Mouse (Mus musculus) brain, adult 2 months (tissue): Measurements from ENCODE around the gene Itgb5.
A peak's percentile ranks its signal among the peaks of the same experiment; 100 is the strongest.

ENCODE experiments used
- DNase-seq: peaks from one replicate; pipeline ENCODE4 v3.0.0; 2011; ENCODE audit warnings: low read depth, low spot score

Itgb5 gene

GRCm38 (mm10) chr16:33904553-33904952 lies 75.1 kb downstream of the Itgb5 start:
- DNase-seq, result no peak

DNA sequence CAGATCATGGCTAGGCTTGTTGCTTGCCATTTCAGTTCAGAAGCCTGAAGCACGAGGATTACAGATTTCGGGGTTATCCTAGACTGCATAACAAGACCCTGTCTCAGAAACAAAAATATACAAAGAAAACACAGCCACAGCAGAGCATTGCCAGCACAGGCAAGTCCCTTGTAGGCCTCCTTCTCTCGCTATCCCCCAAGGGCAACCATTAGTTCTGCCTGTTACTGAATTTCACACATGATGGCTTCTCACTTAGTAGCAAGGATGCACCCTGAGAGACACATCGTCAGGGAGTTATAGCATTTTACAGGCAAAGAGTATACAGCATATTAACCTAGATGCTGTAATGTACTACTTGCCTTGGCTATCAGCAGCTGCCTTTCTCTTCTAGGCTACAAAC lies 78.8 kb downstream of the Itgb5 start:
- DNase-seq, result no peak

- peak; percentile 52 for DNase-seq
Measured at GRCm38 (mm10) chr16:33914997-33915396, 85.5 kb downstream of the Itgb5 start.

GRCm38 (mm10) chr16:33916473-33917251 lies 87.2 kb downstream of the Itgb5 start:
- DNase-seq, result peak; percentile 66

DNA sequence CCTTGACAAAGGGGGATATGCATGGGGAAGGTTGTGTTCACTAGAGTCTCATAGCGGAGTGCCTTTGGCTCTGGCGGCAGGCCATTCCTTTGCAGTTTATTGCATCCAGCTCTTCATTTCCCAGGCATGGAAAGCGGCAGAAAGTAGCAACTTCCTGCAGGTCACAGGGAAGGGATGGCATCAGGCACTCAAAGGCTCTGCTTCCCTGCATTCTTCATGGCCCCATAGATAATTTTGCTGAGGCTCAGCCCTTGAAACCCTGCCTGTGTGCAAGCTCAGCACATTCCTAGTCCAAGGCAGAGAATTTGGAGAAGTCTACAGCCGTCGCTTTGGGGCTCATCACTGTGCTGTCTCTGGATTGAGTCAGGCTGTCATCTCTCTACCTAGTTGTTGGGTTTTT lies 87.9 kb downstream of the Itgb5 start:
- DNase-seq, result peak; percentile 21

DNA sequence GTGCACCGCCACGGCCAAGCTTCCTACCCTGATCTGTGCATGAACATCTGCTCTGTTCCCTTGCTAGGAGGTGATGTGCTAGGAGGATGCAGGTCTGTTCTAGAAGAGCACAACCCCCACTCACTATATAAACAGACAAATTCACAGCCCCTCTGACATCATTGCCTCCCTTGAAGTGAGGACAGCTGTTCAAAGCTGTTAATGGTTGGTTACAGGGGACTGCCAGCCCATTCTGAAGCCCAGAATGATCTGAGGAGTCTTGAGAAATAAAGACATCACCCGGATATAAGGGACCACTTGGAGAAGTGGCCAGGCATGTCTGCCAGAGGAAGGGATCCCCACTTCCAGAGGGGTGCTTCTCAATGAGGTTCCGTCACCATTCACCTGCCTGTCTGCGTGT lies 88.5 kb downstream of the Itgb5 start:
- no peak for DNase-seq

GRCm38 (mm10) chr16:33921514-33921913 lies 92.0 kb downstream of the Itgb5 start:
- DNase-seq, result no peak

- peak; percentile 72 for DNase-seq
Measured at GRCm38 (mm10) chr16:33922111-33923000, 92.9 kb downstream of the Itgb5 start.

GRCm38 (mm10) chr16:33923001-33923316 lies 93.5 kb downstream of the Itgb5 start:
- no peak for DNase-seq

- DNase-seq, result no peak
Measured at GRCm38 (mm10) chr16:33923758-33924157, 94.3 kb downstream of the Itgb5 start.

DNA sequence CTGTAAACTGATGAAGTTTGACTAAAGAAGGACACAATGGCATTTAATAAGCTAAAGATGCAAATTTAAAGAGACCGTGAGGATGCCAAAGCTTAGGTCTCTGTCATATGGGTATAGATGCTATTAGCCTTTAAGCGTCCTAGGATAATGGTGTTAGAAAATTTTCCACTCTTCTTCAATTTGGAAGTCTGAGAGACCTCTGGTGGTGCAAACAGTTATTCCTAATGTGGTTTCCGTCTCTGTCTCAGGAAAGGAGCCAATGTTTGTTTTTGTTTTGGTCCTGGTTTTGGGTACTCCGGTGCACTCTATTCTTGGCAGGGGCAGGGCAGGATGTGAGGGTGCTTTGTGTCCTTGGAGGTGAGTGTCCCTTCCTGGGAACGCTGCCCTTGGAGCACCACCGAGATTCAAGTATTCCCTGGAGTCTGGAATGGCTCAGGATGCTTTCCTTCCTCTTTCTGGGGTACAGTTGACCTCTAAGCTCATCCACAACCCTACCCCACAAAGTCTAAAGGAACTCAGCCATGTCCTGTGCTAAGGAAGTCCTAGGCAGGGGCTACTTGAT lies 97.9 kb downstream of the Itgb5 start:
- DNase-seq, result no peak

DNA sequence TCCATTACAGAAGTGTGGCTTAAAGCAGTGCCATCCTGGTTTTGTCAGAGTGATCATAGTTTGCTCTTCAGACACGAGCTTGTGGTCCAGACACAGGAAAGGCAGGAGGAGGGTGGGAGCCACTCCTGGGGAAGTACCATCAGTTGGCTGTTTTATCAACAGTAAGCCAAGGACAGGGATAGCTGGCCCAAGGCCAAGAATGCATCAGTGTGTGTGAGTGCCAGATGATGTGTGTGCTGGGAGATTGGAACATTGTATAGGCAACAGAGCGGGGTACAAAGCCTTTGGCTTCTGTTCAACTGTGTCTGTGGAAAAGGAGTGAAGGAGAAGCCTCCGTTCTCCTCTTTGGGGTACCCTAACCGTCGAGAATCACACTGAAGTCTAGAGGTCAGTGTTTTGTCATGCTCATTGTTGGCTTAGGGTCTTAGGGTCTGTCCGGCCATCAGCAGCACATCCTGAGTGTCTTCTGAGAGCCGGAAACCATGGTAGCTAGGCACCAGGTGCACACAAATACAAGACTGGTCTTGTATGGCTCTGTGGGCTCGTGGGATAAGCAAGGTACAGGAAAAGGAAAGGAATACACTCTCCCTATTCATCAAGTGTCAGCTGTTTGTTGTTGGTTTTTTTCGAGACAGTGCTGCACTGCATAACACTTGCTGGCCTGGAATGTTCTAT lies 99.5 kb downstream of the Itgb5 start:
- DNase-seq, result no peak

GRCm38 (mm10) chr16:33930785-33931184 lies 101.3 kb downstream of the Itgb5 start:
- DNase-seq, result no peak

- DNase-seq, result no peak
Measured at GRCm38 (mm10) chr16:33931682-33932081, 102.2 kb downstream of the Itgb5 start.

DNA sequence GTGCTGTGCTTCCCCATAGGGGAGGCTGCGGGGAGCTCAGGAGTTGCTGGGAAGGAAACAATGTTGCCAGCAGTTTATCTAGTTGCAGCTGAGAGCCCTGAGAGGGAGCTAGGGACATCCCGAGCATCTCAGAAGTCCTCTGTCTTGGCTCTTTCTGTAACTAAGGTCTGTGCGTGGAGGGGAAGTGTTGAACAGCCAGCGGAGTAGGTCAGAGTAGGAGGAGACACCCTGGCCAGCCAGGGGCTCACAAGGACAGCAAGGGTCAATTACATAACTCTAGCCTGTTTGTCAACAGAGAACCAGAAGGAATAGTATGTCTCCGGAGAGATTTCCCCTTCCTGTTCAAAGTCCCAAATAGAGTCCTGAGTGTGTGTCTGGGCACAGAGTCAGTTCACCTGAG lies 102.7 kb downstream of the Itgb5 start:
- DNase-seq, result no peak

DNA sequence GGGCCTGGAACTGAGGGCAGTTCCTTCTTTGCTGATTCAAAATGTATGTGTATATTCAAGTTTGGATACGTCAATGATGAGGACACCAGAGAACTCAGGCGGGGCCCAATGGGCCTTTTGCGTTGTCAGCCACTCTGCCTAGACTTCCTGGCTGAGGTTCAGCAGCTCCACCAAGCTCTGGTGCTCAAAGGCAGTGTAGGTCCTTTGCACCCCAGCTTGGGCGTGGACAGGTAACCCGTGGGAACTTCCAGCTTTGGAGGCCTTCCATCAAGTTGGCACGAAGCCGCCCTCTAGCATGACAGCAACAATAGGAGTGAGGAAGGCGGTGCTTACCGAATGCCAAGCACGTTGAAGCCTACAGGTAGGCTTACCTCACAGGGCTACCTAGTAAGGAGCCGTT lies 103.9 kb downstream of the Itgb5 start:
- DNase-seq, result no peak

- peak; percentile 56 for DNase-seq
Measured at GRCm38 (mm10) chr16:33934701-33935406, 105.4 kb downstream of the Itgb5 start.

DNA sequence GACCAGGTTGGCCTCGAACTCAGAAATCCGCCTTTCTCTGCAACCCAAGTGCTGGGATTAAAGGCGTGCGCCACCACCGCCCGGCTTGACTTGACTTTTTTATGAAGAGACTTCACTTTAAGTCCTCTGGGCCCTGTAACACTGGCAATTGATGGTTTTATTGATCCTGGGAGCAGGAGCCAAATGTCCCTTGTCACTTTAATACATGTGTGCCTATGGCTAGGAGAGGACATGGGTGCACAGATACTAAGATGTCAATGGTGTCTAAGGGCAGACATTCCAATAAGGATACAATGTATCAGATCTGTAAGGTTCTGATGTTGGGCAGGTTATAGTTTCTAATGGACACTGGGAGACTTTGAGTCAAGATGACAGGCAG lies 105.9 kb downstream of the Itgb5 start:
- DNase-seq, result no peak

DNA sequence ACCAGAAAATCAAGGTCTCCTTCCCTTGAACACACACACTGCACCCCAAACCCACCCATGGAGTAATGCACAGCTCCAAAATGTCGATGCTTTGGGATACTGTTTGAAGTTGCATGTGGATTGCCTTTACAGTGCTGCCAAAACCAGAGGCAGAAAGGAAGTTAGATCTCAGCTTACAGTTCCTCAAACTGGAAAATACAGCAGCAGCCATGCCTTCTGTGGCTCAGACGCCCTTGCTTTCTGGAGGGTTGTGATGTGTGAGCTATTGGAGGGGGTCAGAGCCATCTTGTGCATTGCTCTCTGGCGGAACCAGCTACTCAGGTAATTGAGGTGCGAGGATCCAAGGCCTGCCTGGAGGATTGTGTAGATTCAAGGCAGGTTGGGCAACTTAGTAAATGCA lies 107.4 kb downstream of the Itgb5 start:
- no peak for DNase-seq

DNA sequence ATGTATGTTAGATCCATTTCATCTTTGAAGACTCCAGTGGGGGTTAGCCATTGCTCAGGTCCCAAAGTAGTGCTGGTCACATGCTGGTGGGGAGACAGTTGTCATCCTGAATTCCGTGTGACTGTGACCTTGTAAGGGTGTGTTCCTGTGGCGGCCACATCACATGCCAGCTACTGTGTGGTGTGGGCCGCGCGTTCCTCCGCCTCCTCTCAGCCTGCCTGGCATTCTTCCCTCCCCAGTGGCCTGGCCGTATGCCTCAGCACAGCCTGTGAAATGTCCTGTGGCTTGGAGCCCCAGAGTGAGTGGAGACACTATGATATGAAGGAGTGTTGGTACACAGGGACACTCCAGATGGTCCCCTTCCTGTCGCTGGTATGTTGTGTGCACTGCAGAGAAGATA lies 108.1 kb downstream of the Itgb5 start:
- peak; percentile 90 for DNase-seq

DNA sequence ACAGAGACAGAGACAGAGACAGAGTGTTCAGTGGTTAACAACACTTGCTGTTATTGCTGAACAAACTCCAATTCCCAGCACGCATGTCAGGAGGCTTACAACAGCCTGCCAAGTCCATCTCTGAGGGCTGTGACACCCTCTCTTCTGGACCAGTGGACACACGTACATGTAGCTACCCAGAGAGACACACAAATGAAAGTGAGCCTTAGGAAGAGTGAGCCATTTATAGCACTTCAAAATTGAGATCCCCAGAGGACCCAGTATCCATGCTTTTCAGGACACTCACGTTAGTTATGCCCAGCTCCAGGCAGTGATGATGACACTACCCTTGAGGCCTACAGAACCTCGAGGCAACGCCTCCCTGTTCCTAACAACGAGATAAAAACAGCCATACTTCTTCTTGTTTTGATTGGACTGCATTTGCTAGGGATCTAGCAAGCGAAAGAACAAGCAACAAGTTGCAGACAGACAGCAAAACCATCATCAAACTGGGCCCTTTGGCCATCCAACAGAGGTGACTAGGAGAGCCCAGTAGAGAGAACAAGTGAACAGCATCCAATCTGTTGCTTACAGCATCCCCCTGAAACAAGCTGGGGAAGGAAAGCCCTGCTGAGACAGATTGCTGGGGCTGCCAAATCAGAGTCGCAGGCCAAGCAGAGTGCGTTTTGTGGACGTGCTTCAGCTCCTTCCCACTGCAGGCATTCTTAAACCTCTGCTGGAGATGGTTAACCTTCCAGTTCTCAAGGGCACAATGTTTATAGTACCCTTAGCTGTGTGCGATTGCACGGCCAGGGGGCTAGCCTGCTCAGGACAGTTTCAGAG lies 109.1 kb downstream of the Itgb5 start:
- peak; percentile 55 for DNase-seq
